Mouse (Mus musculus): ENCODE results near the gene Anxa8. TPM values are rescaled to one million over a fixed set of nuclear protein-coding genes. Genes with fewer than 3 reads are reported as not detected.
A peak's percentile ranks its signal among the peaks of the same experiment; 100 is the strongest.

The Anxa8 gene
- polyA plus RNA-seq, 2 experiments, result 23.7 to 42.5 TPM

DNA sequence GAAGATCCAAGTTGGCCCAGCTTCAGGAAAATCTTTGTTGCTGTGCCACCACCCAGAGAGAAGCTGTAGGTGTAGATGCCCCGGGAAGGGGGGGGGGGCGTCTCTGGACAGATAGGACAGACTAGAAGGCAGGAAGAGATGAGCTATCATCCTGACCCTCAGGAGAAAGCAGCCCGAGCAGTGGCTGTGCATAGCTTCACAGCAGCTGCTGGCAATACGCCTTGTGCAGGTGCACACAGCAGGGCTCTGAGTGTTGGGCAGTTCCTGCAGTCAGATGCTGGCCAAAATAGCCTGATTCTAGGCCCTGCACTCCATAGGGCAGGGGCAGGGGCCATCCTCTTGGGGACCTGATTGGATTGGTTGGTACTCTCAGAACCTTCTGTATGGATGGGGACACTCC lies 1.0 kb downstream of the Anxa8 start:
- DNase-seq (ENCODE audit: low spot score) (no peak), ATAC-seq (ENCODE audit: low FRiP score, low read depth) (no peak)
- Histone ChIP-seq H3K9me3 (ENCODE audit: control insufficient read depth, low read length) (no peaks in the 10 kb centered on the region), H3K36me3 (ENCODE audit: control insufficient read depth, insufficient read depth, low read length) (no peaks in the 10 kb centered on the region), H3K4me3 (replicated peaks; ENCODE audit: low read length) (no peak overlapping the region), H3K27ac (replicated peaks; ENCODE audit: low read depth, low read length) (no peak overlapping the region), H3K9ac (ENCODE audit: low read depth, low read length, severe bottlenecking) (peak overlapping the region; percentile 16; the same call in 1 of the 2 replicates), H3K27me3 (ENCODE audit: control insufficient read depth, insufficient read depth, low read length) (no peaks in the 10 kb centered on the region), H3K4me2 (replicated peaks; ENCODE audit: low read depth, low read length, severe bottlenecking) (0 out of 2 replicates have a peak overlapping the region, but pooled peaks have one; percentile 10), H3K4me1 (ENCODE audit: control insufficient read depth, insufficient read depth, low read length) (peaks cover 6% of the 10 kb centered on the region; the same call in 1 of the 2 replicates)
- no peak for TF ChIP-seq POLR2A (IDR thresholded peaks at IDR 0.05; ENCODE audit: borderline replicate concordance, extremely low read depth, insufficient read depth, insufficient read length)
- 64% methylated on average over 4 of the region's 4 CpGs for WGBS

DNA sequence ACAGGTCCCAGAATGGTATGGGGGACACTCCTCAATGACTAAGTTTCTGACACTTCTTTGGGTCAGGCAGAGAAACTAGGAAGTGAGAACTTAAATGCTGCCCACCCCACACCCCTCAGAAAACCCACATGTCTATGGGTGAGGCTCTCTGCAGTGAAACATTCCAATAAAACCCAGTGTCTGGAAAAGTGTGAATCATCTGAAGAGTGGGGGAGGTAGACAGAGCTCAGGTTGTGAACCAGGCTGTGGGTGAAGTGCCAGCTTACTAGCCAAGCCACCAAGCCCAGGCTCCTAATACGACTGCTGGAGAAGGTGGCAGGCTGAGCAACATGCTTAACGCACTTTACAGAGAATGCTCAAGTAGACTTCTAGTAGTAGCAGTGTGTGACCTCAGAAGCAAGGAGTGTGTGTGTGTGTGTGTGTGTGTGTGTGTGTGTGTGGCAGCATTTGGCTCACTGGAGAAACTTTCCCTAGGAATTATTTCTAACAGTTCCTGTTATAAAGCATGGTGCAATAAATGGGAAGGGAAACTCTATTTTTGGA lies 2.1 kb downstream of the Anxa8 start:
- Histone ChIP-seq H3K27ac (replicated peaks; ENCODE audit: low read depth, low read length) (no peak overlapping the region), H3K27me3 (ENCODE audit: control insufficient read depth, insufficient read depth, low read length) (no peaks in the 10 kb centered on the region), H3K9ac (ENCODE audit: low read depth, low read length, severe bottlenecking) (no peak overlapping the region), H3K9me3 (ENCODE audit: control insufficient read depth, low read length) (no peaks in the 10 kb centered on the region), H3K4me3 (replicated peaks; ENCODE audit: low read length) (no peak overlapping the region), H3K36me3 (ENCODE audit: control insufficient read depth, insufficient read depth, low read length) (no peaks in the 10 kb centered on the region), H3K4me2 (replicated peaks; ENCODE audit: low read depth, low read length, severe bottlenecking) (no peak overlapping the region), H3K4me1 (ENCODE audit: control insufficient read depth, insufficient read depth, low read length) (peaks cover 6% of the 10 kb centered on the region; the same call in 1 of the 2 replicates)
- DNase-seq (ENCODE audit: low spot score) (no peak), ATAC-seq (ENCODE audit: low FRiP score, low read depth) (no peak)
- 50% methylated on average over 2 of the region's 2 CpGs for WGBS
- no peak for TF ChIP-seq POLR2A (IDR thresholded peaks at IDR 0.05; ENCODE audit: borderline replicate concordance, extremely low read depth, insufficient read depth, insufficient read length)

DNA sequence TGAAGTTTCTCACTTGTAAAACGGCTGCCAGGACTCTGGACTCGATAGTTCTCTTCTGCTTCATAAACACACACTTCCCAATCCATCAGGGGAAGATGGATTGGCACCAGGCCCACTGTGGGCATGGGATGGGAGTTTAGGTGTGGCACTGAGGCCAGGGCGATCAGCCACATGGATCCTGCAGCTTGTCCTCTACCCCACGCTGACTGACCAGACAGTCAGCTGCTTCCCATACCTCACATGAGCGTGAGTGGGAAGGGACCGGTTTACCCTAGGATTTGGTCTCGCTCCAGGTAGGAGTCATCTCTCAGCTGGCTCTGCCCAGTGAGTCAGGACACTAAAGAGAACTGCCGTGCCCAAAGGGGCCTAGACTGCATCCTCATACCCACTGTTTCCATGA lies 4.0 kb downstream of the Anxa8 start:
- H3K9ac ChIP-seq (ENCODE audit: low read depth, low read length, severe bottlenecking), result no peak overlapping the region
- no peaks in the 10 kb centered on the region for H3K36me3 ChIP-seq (ENCODE audit: control insufficient read depth, insufficient read depth, low read length)
- TF ChIP-seq POLR2A (IDR thresholded peaks at IDR 0.05; ENCODE audit: borderline replicate concordance, extremely low read depth, insufficient read depth, insufficient read length), result no peak
- no peak overlapping the region for H3K4me2 ChIP-seq (replicated peaks; ENCODE audit: low read depth, low read length, severe bottlenecking)
- no peak for ATAC-seq (ENCODE audit: low FRiP score, low read depth)
- DNase-seq (ENCODE audit: low spot score), result no peak
- WGBS, result 80% methylated on average over 8 of the region's 8 CpGs
- H3K9me3 ChIP-seq (ENCODE audit: control insufficient read depth, low read length), result no peaks in the 10 kb centered on the region
- peaks cover 6% of the 10 kb centered on the region; the same call in 1 of the 2 replicates for H3K4me1 ChIP-seq (ENCODE audit: control insufficient read depth, insufficient read depth, low read length)
- H3K27me3 ChIP-seq (ENCODE audit: control insufficient read depth, insufficient read depth, low read length), result no peaks in the 10 kb centered on the region
- H3K4me3 ChIP-seq (replicated peaks; ENCODE audit: low read length), result no peak overlapping the region
- no peak overlapping the region for H3K27ac ChIP-seq (replicated peaks; ENCODE audit: low read depth, low read length)

- H3K4me1 ChIP-seq (ENCODE audit: control insufficient read depth, insufficient read depth, low read length), result peaks cover 6% of the 10 kb centered on the region; the same call in 1 of the 2 replicates
- no peaks in the 10 kb centered on the region for H3K9me3 ChIP-seq (ENCODE audit: control insufficient read depth, low read length)
- no peaks in the 10 kb centered on the region for H3K36me3 ChIP-seq (ENCODE audit: control insufficient read depth, insufficient read depth, low read length)
- H3K27ac ChIP-seq (replicated peaks; ENCODE audit: low read depth, low read length), result no peak overlapping the region
- WGBS, result 72% methylated on average over 5 of the region's 5 CpGs
- ATAC-seq (ENCODE audit: low FRiP score, low read depth), result no peak
- no peak for TF ChIP-seq POLR2A (IDR thresholded peaks at IDR 0.05; ENCODE audit: borderline replicate concordance, extremely low read depth, insufficient read depth, insufficient read length)
- H3K27me3 ChIP-seq (ENCODE audit: control insufficient read depth, insufficient read depth, low read length), result no peaks in the 10 kb centered on the region
- no peak overlapping the region for H3K9ac ChIP-seq (ENCODE audit: low read depth, low read length, severe bottlenecking)
- no peak for DNase-seq (ENCODE audit: low spot score)
- no peak overlapping the region for H3K4me3 ChIP-seq (replicated peaks; ENCODE audit: low read length)
- H3K4me2 ChIP-seq (replicated peaks; ENCODE audit: low read depth, low read length, severe bottlenecking), result no peak overlapping the region
These were observed 5.7 kb downstream of the Anxa8 start for GRCm38 (mm10) chr14:34091475-34091874.

GRCm38 (mm10) chr14:34092856-34093255 lies 7.1 kb downstream of the Anxa8 start:
- H3K4me3 ChIP-seq (replicated peaks; ENCODE audit: low read length), result no peak overlapping the region
- no peak for TF ChIP-seq POLR2A (IDR thresholded peaks at IDR 0.05; ENCODE audit: borderline replicate concordance, extremely low read depth, insufficient read depth, insufficient read length)
- 86% methylated on average over 1 of the region's 1 CpGs for WGBS
- DNase-seq (ENCODE audit: low spot score) (no peak), ATAC-seq (ENCODE audit: low FRiP score, low read depth) (no peak)
- no peaks in the 10 kb centered on the region for H3K36me3 ChIP-seq (ENCODE audit: control insufficient read depth, insufficient read depth, low read length)
- peaks cover 1% of the 10 kb centered on the region; the same call in 1 of the 2 replicates for H3K4me1 ChIP-seq (ENCODE audit: control insufficient read depth, insufficient read depth, low read length)
- no peaks in the 10 kb centered on the region for H3K9me3 ChIP-seq (ENCODE audit: control insufficient read depth, low read length)
- H3K4me2 ChIP-seq (replicated peaks; ENCODE audit: low read depth, low read length, severe bottlenecking), result no peak overlapping the region
- H3K27me3 ChIP-seq (ENCODE audit: control insufficient read depth, insufficient read depth, low read length), result no peaks in the 10 kb centered on the region
- no peak overlapping the region for H3K9ac ChIP-seq (ENCODE audit: low read depth, low read length, severe bottlenecking)
- no peak overlapping the region for H3K27ac ChIP-seq (replicated peaks; ENCODE audit: low read depth, low read length)

Measured in limb, embryonic 14.5 days (tissue).